Mouse (Mus musculus) fibroblast of lung, adult 2 months (primary cell): ENCODE data around the gene Trpc4ap.
"Not testable (repeated sequence)": the region's sequence is repeated elsewhere in the genome, so short reads cannot be mapped to it uniquely, and the experiment has no call there.

Experiments used
- DNase-seq: peaks from one replicate; pipeline ENCODE4 v3.0.0-alpha.2; 2011; ENCODE audit warnings: low read depth

Gene Trpc4ap

GRCm38 (mm10) chr2:155611834-155612550 is 80.2 kb downstream of the Trpc4ap start:
- no peak for DNase-seq

DNA sequence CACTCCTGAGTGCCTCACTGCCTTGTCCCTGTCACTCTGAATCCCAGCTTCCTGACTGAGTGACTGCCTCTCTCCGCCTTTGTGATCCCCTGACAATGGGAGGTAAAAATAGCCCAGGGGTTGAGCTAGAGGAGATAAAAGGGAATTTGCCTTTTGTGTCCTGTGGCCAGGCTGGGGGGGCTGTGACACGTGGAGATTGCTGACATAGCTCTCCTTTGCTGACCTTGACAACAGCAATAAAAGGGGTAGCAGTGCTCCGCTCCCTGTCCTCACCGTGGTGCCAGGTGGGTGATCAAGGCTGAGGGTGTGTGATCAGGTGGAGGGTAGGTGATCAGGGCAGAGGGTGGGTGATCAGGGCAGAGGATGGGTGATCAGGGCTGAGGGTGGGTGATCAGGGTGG is 81.2 kb downstream of the Trpc4ap start, which contains the start of gene Myh7b:
TSS of gene Myh7b (plus strand) at position 235 of the 400 bp plus-strand sequence.
- DNase-seq: no peak

GRCm38 (mm10) chr2:155606360-155606759 is 85.8 kb downstream of the Trpc4ap start:
- DNase-seq: no peak

- DNase-seq: not testable (repeated sequence)
These were observed 87.0 kb downstream of the Trpc4ap start for GRCm38 (mm10) chr2:155605236-155605589.

- no peak for DNase-seq
These were observed 87.5 kb downstream of the Trpc4ap start for GRCm38 (mm10) chr2:155604560-155605235.

GRCm38 (mm10) chr2:155603707-155604106 is 88.5 kb downstream of the Trpc4ap start:
- DNase-seq: no peak

DNA sequence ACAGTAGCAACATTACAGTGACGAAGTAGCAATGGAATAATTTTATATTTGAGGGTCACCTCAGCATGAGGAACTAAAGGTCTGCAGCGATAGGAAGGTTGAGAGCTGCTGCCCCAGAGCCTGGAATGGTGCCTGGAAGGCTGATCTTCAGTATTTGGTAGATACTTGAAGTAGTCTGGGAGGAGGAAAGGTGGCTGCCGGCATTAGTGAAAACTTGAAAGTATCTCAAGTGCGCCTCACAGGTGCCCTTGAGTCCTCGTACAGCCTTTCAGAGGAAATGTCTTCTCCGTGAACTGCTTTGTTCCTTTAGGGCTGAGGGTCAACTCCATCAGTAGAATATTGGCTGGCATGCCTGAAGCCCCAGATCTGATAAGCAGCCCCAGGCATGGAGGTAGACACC is 96.7 kb downstream of the Trpc4ap start:
- DNase-seq: no peak

- no peak for DNase-seq
These were observed 99.3 kb downstream of the Trpc4ap start for GRCm38 (mm10) chr2:155592854-155593283.

- peak; percentile 94 for DNase-seq
These were observed 99.9 kb downstream of the Trpc4ap start, which contains the start of gene Gss for GRCm38 (mm10) chr2:155592137-155592853. TSS of gene Gss (minus strand) at chr2:155592810.

DNA sequence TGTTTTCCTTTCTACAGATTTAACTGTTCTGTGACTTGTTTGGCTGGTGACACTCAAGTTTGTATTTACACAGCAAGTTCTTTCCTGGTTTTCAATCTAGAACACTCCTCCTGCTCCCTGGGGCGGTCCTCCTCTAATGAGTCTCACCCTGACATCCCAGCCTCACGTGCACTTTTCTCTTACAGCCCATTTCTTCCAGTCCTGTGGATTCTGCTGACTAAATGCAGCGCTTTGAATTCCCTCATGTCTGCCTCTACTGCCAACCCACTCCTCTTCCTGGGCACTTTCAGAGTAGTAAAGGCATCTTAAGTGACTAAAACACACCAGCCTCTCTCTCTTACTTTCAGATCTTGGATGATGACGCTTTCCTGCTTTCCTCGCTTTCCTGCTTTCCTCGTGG is 100.5 kb downstream of the Trpc4ap start:
- DNase-seq: no peak

- no peak for DNase-seq
These were observed 101.3 kb downstream of the Trpc4ap start for GRCm38 (mm10) chr2:155590876-155591275.

DNA sequence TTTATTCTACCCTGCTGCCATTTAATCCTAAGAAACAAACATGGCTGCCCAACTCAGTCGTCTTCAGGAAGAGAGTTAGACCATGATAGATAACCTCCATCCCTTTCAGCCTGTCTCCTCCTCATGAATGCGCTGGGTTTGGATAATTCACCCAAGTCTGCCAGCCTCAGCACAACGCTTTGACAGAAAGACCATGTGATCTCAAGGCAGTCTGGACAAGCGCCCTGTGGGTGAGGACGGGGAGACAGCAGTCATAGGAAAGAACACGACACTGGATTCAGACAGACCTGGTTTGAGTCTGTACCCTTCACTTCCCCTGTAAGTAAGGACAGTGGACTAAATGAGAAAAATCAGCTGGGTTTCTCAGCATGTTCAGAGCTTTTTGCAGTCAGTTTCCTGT is 102.7 kb downstream of the Trpc4ap start:
- no peak for DNase-seq

DNA sequence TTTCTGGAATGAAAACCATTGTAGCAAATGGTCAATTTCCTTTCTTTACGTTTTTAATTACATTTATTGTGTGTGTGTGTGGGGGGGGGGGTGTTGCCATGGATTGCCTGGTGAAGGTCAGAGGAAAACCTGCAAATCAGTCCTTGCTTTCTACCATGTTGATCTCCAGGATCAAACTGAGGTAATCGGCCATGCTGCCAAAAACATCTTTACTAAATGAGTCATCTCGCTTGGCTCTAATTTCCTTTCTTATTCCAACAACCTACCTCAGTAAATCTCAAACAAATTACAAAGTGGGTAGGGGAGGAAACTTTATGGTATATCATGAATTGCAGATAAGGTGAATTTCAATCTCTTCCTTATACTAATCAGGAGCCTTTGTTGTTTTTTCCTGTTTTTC is 104.0 kb downstream of the Trpc4ap start:
- no peak for DNase-seq

DNA sequence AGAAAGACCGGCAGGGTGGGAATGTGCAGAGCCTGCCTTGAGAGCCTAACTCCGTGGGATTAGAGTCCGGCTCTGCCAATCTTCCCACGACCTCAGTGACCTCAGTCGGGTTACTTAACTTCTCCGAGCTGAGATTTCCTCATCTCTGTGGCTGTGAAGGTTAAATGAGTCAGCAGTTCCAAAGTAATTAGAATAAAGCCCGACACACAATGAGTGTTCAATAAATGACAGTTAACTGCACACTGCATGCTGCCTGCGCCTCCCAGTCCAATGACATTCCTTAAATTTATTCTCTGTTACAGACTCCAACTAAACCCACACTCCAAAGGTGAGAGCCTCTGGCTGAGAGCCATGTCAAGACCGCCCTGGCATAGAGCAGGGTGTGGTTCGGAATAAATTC is 106.7 kb downstream of the Trpc4ap start:
- no peak for DNase-seq

- no peak for DNase-seq
These were observed 107.1 kb downstream of the Trpc4ap start for GRCm38 (mm10) chr2:155585082-155585481.
